Mouse (Mus musculus) intestine, embryonic 14.5 days (tissue): Measurements from ENCODE around the gene Tbc1d2. TPM values are rescaled to one million over a fixed set of nuclear protein-coding genes. Genes with fewer than 3 reads are reported as not detected.
"Not testable (repeated sequence)": the region's sequence is repeated elsewhere in the genome, so short reads cannot be mapped to it uniquely, and the experiment has no call there.

Experiments used
- ATAC-seq: fragments of 200-750 bp; cut with Nextera tagmentation; replicated peaks from 2 replicates; pipeline ENCODE4 v1.8.0; 2017; ENCODE audit warnings: low read depth, moderate number of reproducible peaks, moderate TSS enrichment, moderate library complexity; ENCODE audit not compliant: low FRiP score, low TSS enrichment
- DNase-seq: peaks from one replicate; pipeline ENCODE4 v3.0.0-alpha.2; 2018; ENCODE audit warnings: low spot score
- H3K27ac ChIP-seq: fragments of 300-500 bp; sonication (generic); 2 replicates; pipeline ENCODE4 v1.5.1; 2014; ENCODE audit warnings: low read depth, mild to moderate bottlenecking, control low read depth
- H3K27me3 ChIP-seq: fragments of 300-500 bp; sonication (generic); replicated peaks from 2 replicates; pipeline ENCODE4 v1.6.1; 2014; ENCODE audit warnings: low read length, control low read depth; ENCODE audit not compliant: control insufficient read depth, insufficient read depth
- H3K36me3 ChIP-seq: fragments of 300-500 bp; sonication (generic); 2 replicates; pipeline ENCODE4 v1.6.1; 2014; ENCODE audit warnings: low read length, control low read depth; ENCODE audit not compliant: control insufficient read depth, insufficient read depth
- H3K4me1 ChIP-seq: fragments of 300-500 bp; sonication (generic); replicated peaks from 2 replicates; pipeline ENCODE4 v1.6.1; 2014; ENCODE audit warnings: low read length, control low read depth, mixed read lengths; ENCODE audit not compliant: control insufficient read depth, insufficient read depth
- H3K4me2 ChIP-seq: fragments of 300-500 bp; sonication (generic); 2 replicates; pipeline ENCODE4 v1.6.1; 2014; ENCODE audit warnings: low read length
- H3K4me3 ChIP-seq: fragments of 300-500 bp; sonication (generic); 2 replicates; pipeline ENCODE4 v1.5.1; 2014; ENCODE audit warnings: low read depth, low read length, control low read depth, mixed read lengths
- H3K9ac ChIP-seq: fragments of 300-500 bp; sonication (generic); 2 replicates; pipeline ENCODE4 v1.6.1; 2014; ENCODE audit warnings: mild to moderate bottlenecking, low read length
- H3K9me3 ChIP-seq: fragments of 300-500 bp; sonication (generic); 2 replicates; pipeline ENCODE4 v1.6.1; 2016; ENCODE audit warnings: low read length, control low read depth; ENCODE audit not compliant: control insufficient read depth
- WGBS: fragments of 180-500 bp; shearing (Covaris S2); extraction: QIAGEN DNeasy Blood & Tissue Kit; methylation state at CpG from one replicate; pipeline ENCODE4 v1.1.7; 2014; 5-methylcytosine and 5-hydroxymethylcytosine counted together
- polyA plus RNA-seq: library from polyadenylated mRNA; unstranded; fragments of >200 nt; fragmentation: Nextera tagmentation; extraction: Ambion mirVana; gene quantifications from 2 replicates; pipeline ENCODE4 v1.2.1, GENCODE M21; 2014

Gene Tbc1d2
- polyA plus RNA-seq, 1 experiment from 2014 or later, result 4.8 TPM

DNA sequence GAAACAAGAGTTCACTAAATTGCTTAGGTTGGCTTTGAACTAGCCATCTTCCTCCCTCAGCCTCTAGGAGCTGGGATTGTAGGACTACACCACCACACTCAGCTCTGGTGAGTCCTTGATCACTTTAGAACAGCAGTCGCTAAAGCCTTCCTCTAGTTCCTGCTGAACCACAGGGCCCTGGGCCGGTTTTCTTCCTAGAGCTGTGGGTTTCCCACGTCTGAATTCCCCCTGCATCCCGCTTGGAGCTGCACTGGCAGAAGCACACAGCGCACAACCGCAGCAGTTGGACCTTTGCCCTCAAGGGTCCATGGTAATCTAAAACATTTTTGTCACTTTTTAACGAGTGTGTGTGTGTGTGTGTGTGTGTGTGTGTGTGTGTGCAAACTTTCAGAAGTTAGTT, 47.3 kb downstream of the Tbc1d2 start:
- no peaks in the 10 kb centered on the region for H3K36me3 ChIP-seq
- no peak overlapping the region; the same call in 1 of the 2 replicates for H3K4me2 ChIP-seq
- no peak overlapping the region for H3K27ac ChIP-seq
- DNase-seq, result no peak
- peaks cover 34% of the 10 kb centered on the region for H3K27me3 ChIP-seq
- WGBS, result 54% methylated on average over 7 of the region's 7 CpGs
- H3K9ac ChIP-seq, result no peak overlapping the region
- no peaks in the 10 kb centered on the region for H3K9me3 ChIP-seq
- no peaks in the 10 kb centered on the region for H3K4me1 ChIP-seq
- no peak for ATAC-seq
- no peak overlapping the region for H3K4me3 ChIP-seq

DNA sequence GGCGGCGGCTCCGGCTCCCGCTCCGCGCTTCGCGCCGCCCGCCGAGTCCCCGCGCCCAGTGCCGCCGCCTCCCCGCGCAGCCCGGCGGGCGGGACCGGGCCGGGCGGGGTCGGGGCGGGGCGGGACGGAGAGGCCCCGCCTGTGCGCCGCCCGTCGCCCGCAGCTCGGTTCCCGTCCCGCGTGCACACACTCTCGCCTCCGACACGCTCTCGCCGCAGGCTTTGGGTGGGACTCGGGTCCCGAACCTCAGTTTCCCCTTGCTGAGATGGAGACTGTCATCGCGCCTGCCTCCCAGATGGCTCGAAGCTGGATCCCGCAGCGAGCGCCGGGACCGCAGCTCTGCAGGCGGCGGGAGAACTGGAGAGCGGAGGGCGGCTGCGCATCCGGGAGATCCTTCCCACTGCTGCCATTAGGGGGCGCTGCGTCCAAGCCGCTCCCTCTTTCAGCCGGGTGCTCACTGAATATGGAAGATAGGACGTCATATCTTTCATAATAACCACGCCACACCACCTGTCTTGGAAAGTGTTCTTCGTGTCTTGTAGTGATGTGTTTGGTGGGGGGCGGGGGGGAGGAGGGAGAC, 48.1 kb downstream of the Tbc1d2 start, which contains the start of gene Coro2a:
Gene Coro2a, minus strand, starts transcription at position 359 of the 580 bp plus-strand sequence.
- no peaks in the 10 kb centered on the region for H3K4me1 ChIP-seq
- WGBS, result under 1% methylated on average over 65 of the region's 66 CpGs
- H3K9ac ChIP-seq, result peak within 1 kb of the TSS; percentile 55
- ATAC-seq, result peak; percentile 41
- peak within 1 kb of the TSS; percentile 58 for H3K4me3 ChIP-seq
- no peaks in the 10 kb centered on the region for H3K9me3 ChIP-seq
- peak within 1 kb of the TSS; percentile 96 for H3K4me2 ChIP-seq
- H3K27ac ChIP-seq, result no peak within 1 kb of the TSS
- peak; percentile 94 for DNase-seq
- no peaks in the 10 kb centered on the region for H3K36me3 ChIP-seq
- peaks cover 34% of the 10 kb centered on the region for H3K27me3 ChIP-seq

DNA sequence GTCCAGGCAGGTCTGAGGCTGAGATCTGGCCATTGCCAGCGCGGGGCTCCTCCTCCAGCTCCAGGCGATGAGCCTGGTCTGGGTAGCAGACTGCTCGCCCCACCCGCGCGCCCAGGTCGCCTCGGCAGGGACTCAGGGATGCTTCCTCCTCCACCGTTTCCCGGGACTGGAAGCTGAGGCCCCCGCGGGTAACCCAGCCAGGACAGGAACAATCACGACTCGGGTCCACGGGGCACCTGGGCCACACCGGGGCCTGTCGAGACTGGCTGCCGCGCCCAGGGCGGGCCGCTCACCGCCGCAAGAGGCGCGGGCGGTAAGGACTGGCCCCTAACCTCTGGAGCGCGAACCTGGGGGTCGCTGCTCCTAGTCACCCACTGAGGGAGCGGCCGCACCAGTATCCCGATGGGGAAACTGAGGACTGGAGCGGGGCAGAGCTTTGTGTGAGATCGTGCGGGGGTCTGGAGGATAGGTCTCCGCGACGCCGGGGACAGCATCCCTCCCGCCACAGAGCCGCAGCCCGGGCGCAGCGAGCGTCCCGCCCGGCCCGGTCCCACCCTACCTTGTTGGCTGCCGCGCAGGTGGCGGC, 48.7 kb downstream of the Tbc1d2 start:
- peak overlapping the region; percentile 96 for H3K4me2 ChIP-seq
- H3K27me3 ChIP-seq, result peaks cover 34% of the 10 kb centered on the region
- ATAC-seq (peak; percentile 10; the same call in 1 of the 2 replicates), DNase-seq (peak; percentile 81)
- H3K9ac ChIP-seq, result peak overlapping the region; percentile 55
- no peaks in the 10 kb centered on the region for H3K4me1 ChIP-seq
- no peaks in the 10 kb centered on the region for H3K36me3 ChIP-seq
- H3K4me3 ChIP-seq, result peak overlapping the region; percentile 58
- no peak overlapping the region for H3K27ac ChIP-seq
- under 1% methylated on average over 52 of the region's 52 CpGs for WGBS
- H3K9me3 ChIP-seq, result no peaks in the 10 kb centered on the region

DNA sequence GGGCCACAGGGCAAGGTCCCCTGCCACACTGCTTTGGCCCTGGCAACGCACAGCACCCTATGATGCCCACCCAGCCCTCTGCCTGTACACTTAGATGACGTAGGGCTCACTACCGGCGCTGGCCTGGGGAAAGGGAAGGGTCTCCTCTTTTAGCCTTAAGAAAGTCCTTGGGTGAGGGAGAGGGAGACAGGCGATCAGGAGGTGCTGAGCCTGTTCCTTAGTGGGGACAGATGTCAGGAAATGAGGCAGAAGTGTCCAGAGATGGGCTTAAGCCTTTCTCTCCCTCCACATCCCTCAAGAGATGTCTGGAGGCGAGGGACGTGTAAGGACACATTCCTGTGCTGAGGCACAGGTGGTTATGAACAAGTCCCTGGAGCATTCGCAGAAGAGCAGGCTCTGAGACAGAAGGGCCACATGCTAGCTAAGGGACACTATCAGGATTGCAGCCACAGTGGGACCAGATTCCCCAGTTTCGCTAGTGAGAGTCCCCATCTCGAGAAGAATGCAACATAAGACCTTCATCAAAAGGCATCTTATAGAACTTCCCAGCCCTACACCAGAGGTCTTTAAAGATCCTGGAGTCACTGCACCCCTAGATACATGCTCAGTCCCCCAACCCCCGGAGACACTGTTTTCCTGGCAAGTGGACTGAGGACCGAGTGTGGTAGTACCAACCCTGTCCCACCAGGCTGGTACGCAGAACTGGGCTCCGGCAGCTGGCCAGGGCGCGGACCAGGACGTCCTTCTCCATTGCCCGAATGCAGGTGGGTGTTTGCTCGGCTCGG, 49.3 kb downstream of the Tbc1d2 start:
- no peaks in the 10 kb centered on the region for H3K4me1 ChIP-seq
- H3K27ac ChIP-seq, result no peak overlapping the region
- DNase-seq (peak; percentile 60), ATAC-seq (no peak)
- H3K4me2 ChIP-seq, result peak overlapping the region; percentile 96
- peak overlapping the region; percentile 58 for H3K4me3 ChIP-seq
- peaks cover 34% of the 10 kb centered on the region for H3K27me3 ChIP-seq
- no peaks in the 10 kb centered on the region for H3K36me3 ChIP-seq
- WGBS, result 36% methylated on average over 20 of the region's 20 CpGs
- peak overlapping the region; percentile 55; the same call in 1 of the 2 replicates for H3K9ac ChIP-seq
- no peaks in the 10 kb centered on the region for H3K9me3 ChIP-seq

DNA sequence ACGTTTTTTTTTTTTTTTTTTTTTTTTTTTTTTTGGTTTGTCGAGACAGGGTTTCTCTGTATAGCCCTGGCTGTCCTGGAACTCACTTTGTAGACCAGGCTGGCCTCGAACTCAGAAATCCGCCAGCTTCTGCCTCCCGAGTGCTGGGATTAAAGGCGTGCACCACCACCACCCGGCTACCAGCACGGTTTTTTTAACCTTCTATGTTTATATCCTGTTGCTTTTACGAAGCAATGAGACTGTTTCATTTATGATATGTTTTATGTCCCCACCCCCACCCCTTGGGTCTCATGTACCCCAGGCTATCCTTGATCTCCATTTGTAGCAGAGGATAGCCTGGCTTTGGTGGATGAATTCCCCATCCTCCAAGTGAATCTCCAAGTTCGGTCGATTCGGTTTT, 50.4 kb downstream of the Tbc1d2 start:
- not testable (repeated sequence) for DNase-seq, H3K9ac ChIP-seq, H3K4me2 ChIP-seq, ATAC-seq, H3K36me3 ChIP-seq, H3K9me3 ChIP-seq, H3K4me1 ChIP-seq, H3K27ac ChIP-seq
- Histone ChIP-seq H3K27me3 (peaks cover 34% of the 10 kb centered on the region), H3K4me3 (0 out of 2 replicates have a peak overlapping the region, but pooled peaks have one; percentile 6)
- 74% methylated on average over 11 of the region's 12 CpGs for WGBS

DNA sequence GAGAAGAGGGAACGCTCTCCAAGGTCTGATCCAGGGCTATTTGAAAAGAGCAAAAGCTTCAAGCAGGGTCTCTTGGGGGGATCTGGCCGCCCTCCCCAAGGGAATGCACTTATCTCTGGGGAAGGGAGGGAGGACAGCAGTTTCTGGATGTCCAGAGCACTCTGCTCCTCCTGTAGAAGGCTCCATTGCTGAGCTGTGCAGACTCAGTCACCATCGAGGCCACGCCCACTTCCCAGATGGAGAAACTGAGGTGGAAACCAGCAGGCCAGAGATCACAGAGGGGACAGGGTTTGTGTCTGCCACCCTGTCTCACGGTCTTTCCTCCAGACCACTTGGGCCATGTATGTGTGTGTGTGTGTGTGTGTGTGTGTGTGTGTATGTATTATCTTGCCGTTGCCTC, 51.0 kb downstream of the Tbc1d2 start:
- WGBS, result 71% methylated on average over 6 of the region's 6 CpGs
- no peak overlapping the region for H3K9ac ChIP-seq
- peaks cover 34% of the 10 kb centered on the region for H3K27me3 ChIP-seq

DNA sequence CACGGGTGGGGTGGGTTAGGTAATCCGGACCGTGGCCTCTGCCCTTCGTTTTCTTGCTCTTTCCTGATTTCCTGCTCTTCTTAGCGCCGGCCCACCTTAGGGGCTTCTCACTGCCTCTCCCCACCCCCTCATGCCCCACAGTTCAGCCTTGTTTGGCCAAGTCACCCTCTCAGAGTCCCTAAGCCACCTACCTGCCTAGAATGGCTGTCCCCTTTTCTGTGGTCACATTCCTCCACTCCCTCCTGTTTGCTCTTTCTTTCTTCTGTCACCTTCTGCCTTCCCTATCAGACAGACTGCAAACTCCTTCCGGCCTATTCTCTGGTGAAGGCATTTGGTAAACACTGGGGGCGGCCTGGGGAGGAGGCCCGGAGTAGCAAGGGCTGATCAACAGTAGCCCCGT, 51.9 kb downstream of the Tbc1d2 start:
- no peak overlapping the region for H3K4me3 ChIP-seq

More for the DNA sequence above, 51.0 kb downstream of the Tbc1d2 start:
- H3K27ac ChIP-seq, result no peak overlapping the region
- DNase-seq (no peak), ATAC-seq (no peak)
- H3K4me2 ChIP-seq, result no peak overlapping the region
- no peaks in the 10 kb centered on the region for H3K36me3 ChIP-seq
- no peak overlapping the region for H3K4me3 ChIP-seq
- no peaks in the 10 kb centered on the region for H3K9me3 ChIP-seq
- no peaks in the 10 kb centered on the region for H3K4me1 ChIP-seq

DNA sequence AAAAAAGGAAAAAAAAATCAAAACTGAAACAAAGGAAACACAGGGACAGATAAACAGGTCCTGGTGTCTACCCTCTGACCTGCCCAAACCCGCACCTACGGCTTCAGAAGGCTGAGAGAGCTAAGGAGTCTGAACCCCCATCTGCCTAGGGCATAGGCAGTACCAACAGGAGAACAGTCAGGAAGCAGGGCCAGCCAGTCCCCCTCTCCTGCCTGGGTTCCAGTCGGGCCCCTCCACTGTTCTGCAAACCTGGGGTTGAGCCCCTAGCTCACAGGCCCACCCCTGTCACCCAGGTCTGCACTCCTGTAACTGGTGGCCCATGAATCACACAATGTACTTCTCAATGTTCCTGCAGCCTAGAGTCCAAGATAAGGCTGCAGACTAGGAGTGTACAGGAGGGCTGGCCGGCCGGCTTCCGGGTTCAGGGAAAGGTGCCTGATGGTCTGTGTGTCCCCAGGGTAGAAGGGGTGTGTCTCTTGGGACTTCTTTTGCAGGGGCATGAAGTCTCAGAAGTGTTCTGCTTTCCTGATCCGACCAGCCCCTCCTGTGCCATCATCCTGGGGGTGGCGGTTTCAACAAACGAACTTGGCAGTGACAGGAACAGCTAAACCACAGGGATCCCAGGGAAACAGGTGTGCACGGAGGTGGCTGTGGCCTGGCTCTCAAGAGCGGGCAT, 52.6 kb downstream of the Tbc1d2 start:
- H3K27me3 ChIP-seq, result peaks cover 31% of the 10 kb centered on the region
- 64% methylated on average over 11 of the region's 11 CpGs for WGBS
- peak; percentile 71 for ATAC-seq
- H3K4me1 ChIP-seq, result no peaks in the 10 kb centered on the region
- H3K9ac ChIP-seq, result 0 out of 2 replicates have a peak overlapping the region, but pooled peaks have one; percentile 7
- H3K27ac ChIP-seq, result peak overlapping the region; percentile 69
- peak; percentile 65 for DNase-seq
- H3K9me3 ChIP-seq, result no peaks in the 10 kb centered on the region
- no peak overlapping the region for H3K4me3 ChIP-seq
- peak overlapping the region; percentile 30; the same call in 1 of the 2 replicates for H3K4me2 ChIP-seq
- H3K36me3 ChIP-seq, result no peaks in the 10 kb centered on the region

More for the DNA sequence above, 51.9 kb downstream of the Tbc1d2 start:
- no peak overlapping the region for H3K9ac ChIP-seq
- ATAC-seq, result no peak
- H3K4me1 ChIP-seq, result no peaks in the 10 kb centered on the region
- H3K4me2 ChIP-seq, result peak overlapping the region; percentile 30
- no peaks in the 10 kb centered on the region for H3K36me3 ChIP-seq
- 49% methylated on average over 10 of the region's 10 CpGs for WGBS
- DNase-seq, result no peak
- H3K9me3 ChIP-seq, result no peaks in the 10 kb centered on the region
- H3K27me3 ChIP-seq, result peaks cover 34% of the 10 kb centered on the region
- peak overlapping the region; percentile 69; the same call in 1 of the 2 replicates for H3K27ac ChIP-seq
